Mouse (Mus musculus) heart, embryonic 13.5 days (tissue): Measurements from ENCODE around the gene Tbc1d2. TPM values are rescaled to one million over a fixed set of nuclear protein-coding genes. Genes with fewer than 3 reads are reported as not detected.
"Not testable (repeated sequence)": the region's sequence is repeated elsewhere in the genome, so short reads cannot be mapped to it uniquely, and the experiment has no call there.

Source experiments
- ATAC-seq: fragments of 200-750 bp; cut with Nextera tagmentation; 2 replicates; pipeline ENCODE4 v1.8.0; 2017; ENCODE audit warnings: moderate TSS enrichment; ENCODE audit not compliant: insufficient number of reproducible peaks, low FRiP score, low TSS enrichment; ENCODE audit errors: extremely low read depth
- H3K27ac ChIP-seq: fragments of 300-500 bp; sonication (generic); replicated peaks from 2 replicates; pipeline ENCODE4 v1.5.1; 2015; ENCODE audit warnings: moderate library complexity, mild to moderate bottlenecking, inconsistent platforms
- H3K27me3 ChIP-seq: fragments of 300-500 bp; sonication (generic); replicated peaks from 2 replicates; pipeline ENCODE4 v1.6.1; 2015; ENCODE audit warnings: mild to moderate bottlenecking, inconsistent platforms
- H3K36me3 ChIP-seq: fragments of 300-500 bp; sonication (generic); 2 replicates; pipeline ENCODE4 v1.6.1; 2015; ENCODE audit warnings: mild to moderate bottlenecking, inconsistent platforms
- H3K4me1 ChIP-seq: fragments of 300-500 bp; sonication (generic); 2 replicates; pipeline ENCODE4 v1.6.1; 2015; ENCODE audit warnings: inconsistent platforms
- H3K4me2 ChIP-seq: fragments of 300-500 bp; sonication (generic); 2 replicates; pipeline ENCODE4 v1.6.1; 2015; ENCODE audit warnings: inconsistent platforms, mild to moderate bottlenecking, moderate library complexity
- H3K4me3 ChIP-seq: fragments of 300-500 bp; sonication (generic); 2 replicates; pipeline ENCODE4 v1.5.1; 2015; ENCODE audit warnings: moderate library complexity, mild to moderate bottlenecking, inconsistent platforms
- H3K9ac ChIP-seq: fragments of 300-500 bp; sonication (generic); 2 replicates; pipeline ENCODE4 v1.6.1; 2015; ENCODE audit warnings: inconsistent platforms, mild to moderate bottlenecking, moderate library complexity
- H3K9me3 ChIP-seq: fragments of 300-500 bp; sonication (generic); 2 replicates; pipeline ENCODE4 v1.6.1; 2016; ENCODE audit warnings: inconsistent platforms
- WGBS: fragments of 180-500 bp; shearing (Covaris S2); methylation state at CpG from one replicate; pipeline ENCODE4 v1.1.7; 2015; ENCODE audit warnings: mixed read lengths; 5-methylcytosine and 5-hydroxymethylcytosine counted together
- polyA plus RNA-seq: library from polyadenylated mRNA; unstranded; fragments of >200 nt; fragmentation: Nextera tagmentation; extraction: Ambion mirVana; gene quantifications from 2 replicates; pipeline ENCODE4 v1.2.1, GENCODE M21; 2015

Tbc1d2 gene
- polyA plus RNA-seq, 1 experiment from 2014 or later: 0.63 TPM

DNA sequence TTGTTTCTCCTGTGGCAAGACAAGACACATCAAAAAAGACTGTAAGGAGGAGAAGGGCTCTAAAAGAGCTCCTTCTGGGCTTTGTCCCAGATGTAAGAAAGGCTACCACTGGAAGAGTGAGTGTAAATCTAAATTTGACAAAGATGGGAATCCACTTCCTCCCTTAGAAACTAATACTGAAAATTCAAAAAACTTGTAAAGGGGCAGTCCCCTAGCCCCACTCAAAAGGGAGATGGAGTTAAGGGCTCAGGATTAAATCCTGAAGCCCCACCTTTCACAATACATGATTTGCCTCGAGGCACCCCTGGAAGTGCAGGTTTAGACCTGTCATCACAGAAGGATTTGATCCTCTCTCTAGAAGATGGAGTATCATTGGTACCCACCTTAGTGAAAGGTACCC lies 71.8 kb downstream of the Tbc1d2 start:
- Histone ChIP-seq H3K4me3 (no peak overlapping the region), H3K9me3 (peaks cover 9% of the 10 kb centered on the region; the same call in 1 of the 2 replicates), H3K4me1 (peaks cover 6% of the 10 kb centered on the region), H3K4me2 (no peak overlapping the region), H3K36me3 (no peaks in the 10 kb centered on the region), H3K9ac (no peak overlapping the region), H3K27me3 (no peaks in the 10 kb centered on the region; the same call in 1 of the 2 replicates), H3K27ac (no peak overlapping the region)
- ATAC-seq: no peak
- 52% methylated on average over 1 of the region's 1 CpGs for WGBS

DNA sequence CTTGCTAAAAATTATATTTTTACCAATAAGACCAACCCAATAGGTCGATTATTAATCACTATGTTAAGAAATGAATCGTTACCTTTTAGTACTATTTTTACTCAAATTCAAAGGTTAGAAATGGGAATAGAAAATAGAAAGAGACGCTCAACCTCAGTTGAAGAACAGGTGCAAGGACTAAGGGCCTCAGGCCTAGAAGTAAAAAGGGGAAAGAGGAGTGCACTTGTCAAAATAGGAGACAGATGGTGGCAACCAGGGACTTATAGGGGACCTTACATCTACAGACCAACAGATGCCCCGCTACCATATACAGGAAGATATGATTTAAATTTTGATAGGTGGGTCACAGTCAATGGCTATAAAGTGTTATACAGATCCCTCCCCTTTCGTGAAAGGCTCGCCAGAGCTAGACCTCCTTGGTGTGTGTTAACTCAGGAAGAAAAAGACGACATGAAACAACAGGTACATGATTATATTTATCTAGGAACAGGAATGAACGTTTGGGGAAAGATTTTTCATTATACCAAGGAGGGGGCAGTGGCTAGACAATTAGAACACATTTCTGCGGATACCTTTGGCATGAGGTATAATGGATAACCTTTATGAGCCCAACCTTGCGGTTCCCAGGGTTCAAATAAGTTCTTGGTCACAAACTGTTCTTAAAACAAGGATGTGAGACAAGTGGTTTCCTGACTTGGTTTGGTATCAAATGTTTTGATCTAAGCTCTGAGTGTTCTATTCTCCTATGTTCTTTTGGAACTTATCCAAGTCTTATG lies 74.3 kb downstream of the Tbc1d2 start:
- not testable (repeated sequence) for H3K36me3 ChIP-seq, H3K4me2 ChIP-seq, H3K9me3 ChIP-seq, H3K4me1 ChIP-seq, H3K27me3 ChIP-seq, H3K9ac ChIP-seq, ATAC-seq, H3K27ac ChIP-seq, H3K4me3 ChIP-seq
- 75% methylated on average over 6 of the region's 10 CpGs for WGBS

DNA sequence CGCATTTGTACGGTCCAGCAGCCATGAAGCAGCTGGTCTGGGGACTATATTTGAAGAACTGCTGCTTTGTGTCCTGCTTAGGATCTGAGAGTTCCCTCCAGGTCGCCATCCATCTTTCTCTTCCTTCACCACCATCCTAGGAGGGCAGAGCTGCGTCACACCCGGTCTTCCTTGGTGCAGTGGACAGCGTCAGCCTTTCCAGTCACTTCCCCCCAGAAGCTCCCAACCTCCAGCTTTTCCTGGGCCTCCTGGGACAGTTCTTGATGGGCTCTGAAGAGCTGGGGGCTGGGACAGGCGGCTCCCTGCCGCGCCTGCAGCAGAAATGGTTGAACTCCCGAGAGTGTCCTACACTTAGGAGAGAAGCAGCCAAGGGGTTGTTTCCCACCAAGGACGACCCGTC lies 75.2 kb downstream of the Tbc1d2 start:
- Histone ChIP-seq H3K9ac (no peak overlapping the region), H3K4me3 (no peak overlapping the region), H3K4me1 (peaks cover 6% of the 10 kb centered on the region), H3K4me2 (no peak overlapping the region), H3K9me3 (no peaks in the 10 kb centered on the region), H3K36me3 (no peaks in the 10 kb centered on the region), H3K27me3 (no peaks in the 10 kb centered on the region; the same call in 1 of the 2 replicates), H3K27ac (no peak overlapping the region)
- 49% methylated on average over 12 of the region's 12 CpGs for WGBS
- no peak for ATAC-seq

DNA sequence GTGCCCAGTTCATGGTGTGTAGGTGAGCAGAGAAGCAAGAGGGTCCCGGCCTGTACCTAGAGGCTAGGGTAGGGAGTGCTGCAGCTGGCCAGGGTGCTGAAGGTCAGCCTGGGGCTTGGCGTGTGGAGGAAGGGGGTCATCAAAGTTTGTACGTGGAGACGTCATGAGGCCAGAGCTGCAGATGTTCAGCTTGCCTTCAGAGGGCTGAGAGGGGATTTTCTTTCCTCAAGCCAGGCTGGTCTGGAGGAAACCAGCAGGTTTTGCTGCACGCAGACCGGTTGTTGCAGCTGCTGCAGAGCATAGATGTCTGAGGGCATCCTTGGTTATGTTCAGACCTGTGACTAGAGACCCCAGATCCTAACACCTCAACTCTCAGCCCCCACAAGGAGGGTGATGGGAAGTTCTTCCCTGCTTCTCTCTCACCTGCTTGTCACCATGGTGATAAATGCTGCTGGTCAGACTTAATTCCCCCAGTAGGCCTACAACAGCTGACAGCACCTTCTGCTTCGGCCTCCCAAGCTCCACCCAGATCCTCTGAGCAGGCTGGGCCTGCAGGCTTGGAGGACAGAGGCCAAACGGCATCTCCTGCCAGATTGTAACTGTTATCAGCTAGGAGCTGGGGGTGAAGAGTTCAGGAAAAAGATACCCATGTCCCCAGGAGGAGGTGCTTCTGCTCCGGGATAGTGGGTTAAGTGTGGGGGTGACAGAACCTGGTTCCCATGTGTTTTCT lies 75.8 kb downstream of the Tbc1d2 start:
- no peak overlapping the region for H3K4me2 ChIP-seq
- no peak for ATAC-seq
- no peaks in the 10 kb centered on the region for H3K9me3 ChIP-seq
- H3K27ac ChIP-seq: no peak overlapping the region
- WGBS: 26% methylated on average over 9 of the region's 9 CpGs
- no peak overlapping the region for H3K4me3 ChIP-seq
- no peak overlapping the region for H3K9ac ChIP-seq
- H3K4me1 ChIP-seq: peaks cover 6% of the 10 kb centered on the region
- H3K27me3 ChIP-seq: no peaks in the 10 kb centered on the region; the same call in 1 of the 2 replicates
- H3K36me3 ChIP-seq: no peaks in the 10 kb centered on the region

DNA sequence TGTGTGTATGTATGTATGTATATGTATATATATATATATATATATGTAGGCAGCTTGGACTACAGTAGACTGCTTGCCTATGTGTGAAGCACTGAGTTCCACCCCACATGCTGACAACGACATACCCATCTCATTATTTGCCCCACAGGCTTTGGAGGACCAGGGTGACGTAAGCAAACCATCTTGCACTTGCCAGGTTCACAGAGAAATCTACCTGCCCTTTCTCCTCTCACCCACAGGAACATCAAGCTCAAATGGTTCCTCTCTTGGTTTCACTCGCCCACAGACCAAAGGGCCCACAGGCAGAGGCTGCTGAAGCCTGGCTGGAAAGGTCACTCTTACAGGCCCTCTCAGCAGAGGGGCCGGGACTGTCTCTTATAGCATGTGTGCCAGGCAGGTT lies 77.4 kb downstream of the Tbc1d2 start:
- no peaks in the 10 kb centered on the region; the same call in 1 of the 2 replicates for H3K27me3 ChIP-seq
- 76% methylated on average over 4 of the region's 4 CpGs for WGBS
- no peak overlapping the region for H3K27ac ChIP-seq
- H3K36me3 ChIP-seq: no peaks in the 10 kb centered on the region
- peaks cover 6% of the 10 kb centered on the region for H3K4me1 ChIP-seq
- H3K4me2 ChIP-seq: no peak overlapping the region
- H3K9me3 ChIP-seq: no peaks in the 10 kb centered on the region
- no peak overlapping the region for H3K9ac ChIP-seq
- ATAC-seq: no peak
- H3K4me3 ChIP-seq: no peak overlapping the region

DNA sequence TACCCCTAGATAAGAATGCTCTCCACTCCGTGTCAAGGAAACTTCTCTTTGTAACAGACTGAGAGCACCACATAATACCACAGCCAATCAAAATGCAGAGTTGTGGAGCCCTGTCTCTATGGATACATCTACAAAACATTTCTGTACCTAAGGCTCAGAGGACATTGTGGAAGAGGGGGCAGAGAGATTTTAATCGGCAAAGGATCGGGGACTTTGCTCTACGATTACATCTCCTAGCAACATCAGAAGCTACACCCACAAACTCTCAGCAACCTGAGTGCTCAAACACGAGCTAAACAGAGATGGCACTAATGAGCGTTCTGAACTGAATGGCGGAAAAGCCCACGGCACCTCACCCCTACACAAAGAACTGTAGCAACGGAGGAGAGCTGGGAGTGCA lies 78.3 kb downstream of the Tbc1d2 start:
- Histone ChIP-seq H3K9ac (no peak overlapping the region), H3K4me2 (no peak overlapping the region), H3K27me3 (no peaks in the 10 kb centered on the region; the same call in 1 of the 2 replicates), H3K4me3 (no peak overlapping the region), H3K27ac (no peak overlapping the region), H3K4me1 (peaks cover 6% of the 10 kb centered on the region), H3K36me3 (no peaks in the 10 kb centered on the region), H3K9me3 (no peaks in the 10 kb centered on the region)
- ATAC-seq: no peak
- WGBS: 83% methylated on average over 9 of the region's 9 CpGs

DNA sequence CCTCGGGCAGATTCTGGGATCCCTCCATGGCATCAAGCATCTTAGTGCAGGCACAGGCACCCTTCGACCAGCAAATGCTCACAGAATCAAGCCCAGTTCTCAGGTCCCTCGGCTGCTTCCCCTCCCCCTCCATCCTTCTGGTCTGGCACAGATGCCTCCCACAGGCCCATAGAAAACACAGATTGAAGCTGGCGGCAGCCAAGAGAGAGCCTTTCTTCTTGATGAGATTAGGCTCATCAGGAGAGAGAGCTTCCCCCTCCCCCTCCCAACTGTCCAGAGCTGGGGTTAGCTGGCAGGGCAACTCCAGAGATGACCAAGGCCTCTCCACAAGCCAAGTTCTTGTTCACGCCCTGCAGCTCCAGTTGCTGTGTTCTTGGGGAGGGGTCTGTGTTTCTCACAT lies 80.3 kb downstream of the Tbc1d2 start:
- Histone ChIP-seq H3K27me3 (no peaks in the 10 kb centered on the region; the same call in 1 of the 2 replicates), H3K4me1 (peaks cover 6% of the 10 kb centered on the region), H3K4me2 (no peak overlapping the region), H3K9me3 (no peaks in the 10 kb centered on the region), H3K4me3 (no peak overlapping the region), H3K36me3 (no peaks in the 10 kb centered on the region), H3K27ac (no peak overlapping the region), H3K9ac (no peak overlapping the region)
- 23% methylated on average over 5 of the region's 5 CpGs for WGBS
- no peak for ATAC-seq

DNA sequence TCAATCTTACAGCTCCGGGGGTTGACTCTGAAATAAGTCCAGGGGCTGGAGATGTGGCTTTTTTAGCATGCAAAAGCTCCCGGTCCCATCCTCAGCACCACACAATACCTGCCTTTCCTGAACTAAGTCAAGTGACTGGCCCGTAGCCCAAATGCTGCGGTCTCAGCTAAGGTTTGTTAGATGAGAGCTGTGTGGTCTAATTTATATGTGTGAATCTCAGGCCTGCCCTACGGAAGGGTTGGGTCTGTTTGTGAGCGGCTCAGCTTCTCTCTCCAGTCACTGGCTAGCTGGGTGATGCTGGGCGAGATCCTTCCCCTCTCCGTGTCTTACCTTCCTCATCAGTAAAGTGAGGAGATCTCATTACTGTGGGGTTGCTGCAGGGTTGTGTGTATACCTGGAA lies 81.8 kb downstream of the Tbc1d2 start:
- WGBS: 87% methylated on average over 8 of the region's 8 CpGs
- Histone ChIP-seq H3K27me3 (no peaks in the 10 kb centered on the region; the same call in 1 of the 2 replicates), H3K36me3 (no peaks in the 10 kb centered on the region), H3K4me2 (no peak overlapping the region), H3K4me3 (no peak overlapping the region), H3K27ac (no peak overlapping the region), H3K4me1 (no peaks in the 10 kb centered on the region), H3K9ac (no peak overlapping the region), H3K9me3 (no peaks in the 10 kb centered on the region)
- ATAC-seq: no peak

DNA sequence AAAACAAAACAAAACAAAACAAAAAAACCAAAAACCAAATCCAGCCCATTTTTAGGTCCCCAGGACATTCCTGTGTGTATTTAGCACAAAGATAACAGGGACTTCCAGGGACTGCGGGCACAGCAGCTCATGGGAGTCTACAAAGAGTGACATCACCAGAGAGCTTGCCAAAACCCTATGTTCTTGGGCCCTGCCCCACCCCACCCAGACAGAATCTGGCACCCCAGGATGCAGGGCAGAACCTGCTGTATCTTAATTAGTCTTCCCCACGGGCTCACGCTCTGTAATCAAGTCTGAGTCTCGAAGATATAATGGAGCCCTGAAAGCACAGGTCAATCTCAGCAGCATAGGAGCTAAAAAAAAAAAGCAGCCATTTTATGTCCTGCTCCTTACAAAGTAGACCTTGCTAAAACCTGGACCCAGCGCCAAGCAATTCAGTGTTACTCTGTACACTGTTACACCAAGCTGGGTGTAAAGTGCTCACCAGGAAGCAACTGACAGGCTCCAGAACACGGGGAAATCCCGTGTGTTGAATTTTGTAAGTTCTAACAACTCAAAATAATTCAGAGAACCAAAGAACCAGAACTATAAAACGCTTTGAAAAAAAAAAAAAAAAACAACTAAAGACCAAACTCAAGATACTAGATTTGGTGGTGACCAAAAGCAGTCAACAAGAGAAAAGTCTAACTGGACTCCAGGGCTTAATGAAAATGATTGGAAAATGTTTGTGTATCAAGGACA lies 82.9 kb downstream of the Tbc1d2 start:
- no peak overlapping the region for H3K27ac ChIP-seq
- H3K27me3 ChIP-seq: no peaks in the 10 kb centered on the region
- H3K36me3 ChIP-seq: no peaks in the 10 kb centered on the region
- no peak for ATAC-seq
- no peak overlapping the region for H3K9ac ChIP-seq
- no peaks in the 10 kb centered on the region for H3K9me3 ChIP-seq
- H3K4me3 ChIP-seq: no peak overlapping the region
- 54% methylated on average over 8 of the region's 8 CpGs for WGBS
- H3K4me2 ChIP-seq: no peak overlapping the region
- no peaks in the 10 kb centered on the region for H3K4me1 ChIP-seq

DNA sequence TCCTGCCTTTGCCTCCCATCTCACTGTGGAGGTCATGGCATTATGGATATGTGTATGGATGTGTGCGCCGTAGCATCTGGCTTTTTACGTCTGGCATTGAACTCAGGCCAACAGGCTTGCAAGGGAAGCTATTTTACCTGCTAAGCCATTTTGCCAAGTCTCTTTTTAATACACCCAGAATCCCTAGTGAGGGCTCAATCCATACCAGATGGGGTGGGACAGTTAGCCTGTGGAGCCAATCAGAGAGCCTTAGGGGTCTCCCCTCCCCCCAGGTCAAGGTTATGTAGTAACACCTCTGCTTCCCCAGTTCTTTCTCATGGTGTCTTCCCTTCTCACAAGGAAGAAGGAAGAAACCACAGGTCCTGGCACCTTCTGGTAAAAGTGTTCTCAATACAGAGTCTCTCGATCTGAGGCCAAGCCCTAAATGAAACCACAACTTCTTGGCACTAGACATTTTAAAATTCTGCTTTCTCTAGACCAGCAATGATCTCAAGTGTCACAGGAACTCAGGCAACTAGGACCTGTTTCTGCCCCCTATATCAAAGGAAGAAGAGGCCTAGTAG lies 84.5 kb downstream of the Tbc1d2 start:
- 83% methylated on average over 4 of the region's 4 CpGs for WGBS
- Histone ChIP-seq H3K9me3 (no peaks in the 10 kb centered on the region), H3K36me3 (no peaks in the 10 kb centered on the region), H3K4me2 (no peak overlapping the region), H3K4me3 (no peak overlapping the region), H3K9ac (no peak overlapping the region), H3K4me1 (no peaks in the 10 kb centered on the region), H3K27me3 (no peaks in the 10 kb centered on the region), H3K27ac (no peak overlapping the region)
- ATAC-seq: no peak

DNA sequence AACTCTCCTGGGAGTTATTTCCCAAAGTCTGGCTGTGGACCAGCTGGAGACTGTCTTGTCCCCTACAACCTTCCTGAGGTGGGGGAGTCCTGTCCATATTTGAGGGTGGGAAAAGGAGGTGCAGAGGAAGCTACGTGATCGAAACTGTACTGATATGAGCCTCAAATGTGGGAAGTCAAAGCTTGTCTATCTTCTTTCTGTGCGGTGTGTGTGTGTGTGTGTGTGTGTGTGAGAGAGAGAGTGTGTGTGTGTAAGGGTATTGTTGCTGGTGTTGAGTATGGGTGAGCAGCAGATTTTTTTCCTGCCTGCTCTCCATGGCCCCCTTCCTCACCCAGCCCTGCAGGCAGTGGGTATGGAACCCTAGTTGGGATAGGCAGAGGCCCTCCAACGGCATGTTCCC lies 85.8 kb downstream of the Tbc1d2 start:
- no peak overlapping the region for H3K4me3 ChIP-seq
- no peak overlapping the region for H3K27ac ChIP-seq
- 76% methylated on average over 4 of the region's 4 CpGs for WGBS
- H3K4me1 ChIP-seq: no peaks in the 10 kb centered on the region
- H3K9me3 ChIP-seq: no peaks in the 10 kb centered on the region
- no peak for ATAC-seq
- H3K4me2 ChIP-seq: no peak overlapping the region
- 0 out of 2 replicates have a peak, but pooled peaks cover 1% of the 10 kb centered on the region for H3K27me3 ChIP-seq
- H3K9ac ChIP-seq: no peak overlapping the region
- no peaks in the 10 kb centered on the region for H3K36me3 ChIP-seq
